Mouse (Mus musculus) kidney, postnatal 0 days (tissue): Measurements from ENCODE around the gene Gm5447. TPM values are rescaled to one million over a fixed set of nuclear protein-coding genes. Genes with fewer than 3 reads are reported as not detected.
A peak's percentile ranks its signal among the peaks of the same experiment; 100 is the strongest.

ENCODE experiments used
- ATAC-seq: fragments of 200-750 bp; cut with Nextera tagmentation; replicated peaks from 2 replicates; pipeline ENCODE4 v1.8.0; 2017; ENCODE audit warnings: low read depth, moderate number of reproducible peaks, moderate TSS enrichment, moderate library complexity; ENCODE audit not compliant: low FRiP score
- DNase-seq: peaks from one replicate; pipeline ENCODE4 v3.0.0-alpha.2; 2016; ENCODE audit warnings: low spot score
- H3K27ac ChIP-seq: fragments of 300-500 bp; sonication (generic); 2 replicates; pipeline ENCODE4 v1.5.1; 2014; ENCODE audit warnings: mild to moderate bottlenecking
- H3K27me3 ChIP-seq: fragments of 300-500 bp; sonication (generic); 2 replicates; pipeline ENCODE4 v1.6.1; 2014; ENCODE audit warnings: low read length, mixed read lengths; ENCODE audit not compliant: insufficient read depth
- H3K36me3 ChIP-seq: fragments of 300-500 bp; sonication (generic); 2 replicates; pipeline ENCODE4 v1.6.1; 2014; ENCODE audit warnings: low read length, mixed read lengths; ENCODE audit not compliant: insufficient read depth
- H3K4me1 ChIP-seq: fragments of 300-500 bp; sonication (generic); replicated peaks from 2 replicates; pipeline ENCODE4 v1.6.1; 2014; ENCODE audit warnings: antibody characterized with exemption, low read length, mixed read lengths; ENCODE audit not compliant: insufficient read depth
- H3K4me2 ChIP-seq: fragments of 300-500 bp; sonication (generic); 2 replicates; pipeline ENCODE4 v1.6.1; 2014; ENCODE audit warnings: mild to moderate bottlenecking, low read length, moderate library complexity, mixed read lengths
- H3K4me3 ChIP-seq: fragments of 300-500 bp; sonication (generic); replicated peaks from 2 replicates; pipeline ENCODE4 v1.5.1; 2014; ENCODE audit warnings: low read depth, low read length
- H3K9ac ChIP-seq: fragments of 300-500 bp; sonication (generic); 2 replicates; pipeline ENCODE4 v1.6.1; 2014; ENCODE audit warnings: low read depth, low read length
- H3K9me3 ChIP-seq: fragments of 300-500 bp; sonication (generic); replicated peaks from 2 replicates; pipeline ENCODE4 v1.6.1; 2016; ENCODE audit warnings: low read length, inconsistent platforms, mixed read lengths
- CTCF ChIP-seq: IDR thresholded peaks from 2 replicates; pipeline ENCODE4 v1.5.1; 2016; ENCODE audit warnings: antibody characterized with exemption, low read depth, mild to moderate bottlenecking, moderate library complexity
- WGBS: fragments of 180-500 bp; shearing (Covaris S2); extraction: QIAGEN DNeasy Blood & Tissue Kit; methylation state at CpG from one replicate; pipeline ENCODE4 v1.1.7; 2014; 5-methylcytosine and 5-hydroxymethylcytosine counted together
- polyA plus RNA-seq: library from polyadenylated mRNA; unstranded; fragments of >200 nt; fragmentation: Nextera tagmentation; extraction: Ambion mirVana; gene quantifications from 2 replicates; pipeline ENCODE4 v1.2.1, GENCODE M21; 2015

Gene Gm5447
- polyA plus RNA-seq, 1 experiment from 2014 or later: 0.11 TPM

- no peak overlapping the region for H3K4me3 ChIP-seq
- no peaks in the 10 kb centered on the region for H3K4me1 ChIP-seq
- 44% methylated on average over 4 of the region's 4 CpGs for WGBS
- no peak overlapping the region for H3K4me2 ChIP-seq
- 0 out of 2 replicates have a peak, but pooled peaks cover 3% of the 10 kb centered on the region for H3K27me3 ChIP-seq
- no peaks in the 10 kb centered on the region for H3K36me3 ChIP-seq
- no peak overlapping the region for H3K27ac ChIP-seq
- TF ChIP-seq CTCF: no peak
- ATAC-seq (no peak), DNase-seq (no peak)
- no peak overlapping the region for H3K9ac ChIP-seq
- H3K9me3 ChIP-seq: no peaks in the 10 kb centered on the region
These were observed 4.2 kb downstream of the Gm5447 start for GRCm38 (mm10) chr13:30978224-30978623.

DNA sequence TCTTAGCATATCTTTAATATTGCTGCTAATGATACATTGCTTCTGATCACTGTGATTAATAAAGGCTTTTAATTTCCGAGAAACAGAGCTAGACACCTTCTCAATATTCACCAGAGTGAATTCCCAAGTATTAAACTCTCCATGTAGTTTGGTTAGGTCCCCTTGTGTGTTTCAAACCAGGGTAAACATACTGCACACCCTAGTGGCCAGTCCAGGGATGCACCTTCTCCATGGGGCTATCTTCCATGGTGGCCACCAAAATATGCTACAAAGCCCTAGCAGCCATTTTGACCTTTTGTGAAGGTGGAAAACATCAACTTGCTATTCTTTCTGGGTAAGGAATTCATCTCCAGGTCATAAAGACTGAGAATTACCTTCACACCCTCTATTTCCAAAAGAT lies 7.7 kb downstream of the Gm5447 start:
- 0 out of 2 replicates have a peak, but pooled peaks cover 4% of the 10 kb centered on the region for H3K4me1 ChIP-seq
- WGBS: 67% methylated on average over 1 of the region's 1 CpGs
- H3K36me3 ChIP-seq: no peaks in the 10 kb centered on the region
- peak; percentile 71 for TF ChIP-seq CTCF
- DNase-seq (peak; percentile 46), ATAC-seq (no peak)
- 0 out of 2 replicates have a peak, but pooled peaks cover 3% of the 10 kb centered on the region for H3K27me3 ChIP-seq
- no peaks in the 10 kb centered on the region for H3K9me3 ChIP-seq
- H3K4me2 ChIP-seq: no peak overlapping the region
- no peak overlapping the region for H3K9ac ChIP-seq
- no peak overlapping the region for H3K4me3 ChIP-seq
- H3K27ac ChIP-seq: no peak overlapping the region

DNA sequence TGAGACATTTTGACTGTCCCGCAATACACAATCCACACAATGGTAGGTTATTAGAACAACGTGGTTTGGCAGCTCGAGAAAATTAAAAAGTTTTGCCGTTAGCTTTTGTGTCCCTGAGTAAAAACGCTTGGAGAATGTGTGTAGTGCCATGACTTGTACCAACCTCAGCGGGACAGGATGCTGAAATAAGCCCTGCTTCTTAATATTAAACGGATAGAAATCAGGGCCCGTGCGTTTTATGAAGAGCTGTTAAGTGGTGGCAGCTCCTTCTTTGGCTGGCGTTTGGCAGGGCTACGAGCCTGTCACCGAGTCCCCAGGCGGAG lies 11.2 kb downstream of the Gm5447 start:
- H3K9ac ChIP-seq: peak overlapping the region; percentile 46; the same call in 1 of the 2 replicates
- no peak for DNase-seq
- peak overlapping the region; percentile 15; the same call in 1 of the 2 replicates for H3K27ac ChIP-seq

GRCm38 (mm10) chr13:30985598-30986466 lies 11.8 kb downstream of the Gm5447 start:
- WGBS: 15% methylated on average over 27 of the region's 27 CpGs
- peak overlapping the region; percentile 46; the same call in 1 of the 2 replicates for H3K9ac ChIP-seq
- peak overlapping the region; percentile 35 for H3K4me3 ChIP-seq
- H3K27ac ChIP-seq: peak overlapping the region; percentile 15; the same call in 1 of the 2 replicates
- H3K4me2 ChIP-seq: peak overlapping the region; percentile 76
- ATAC-seq: no peak
- no peaks in the 10 kb centered on the region for H3K9me3 ChIP-seq
- H3K27me3 ChIP-seq: no peaks in the 10 kb centered on the region
- TF ChIP-seq CTCF: no peak
- H3K4me1 ChIP-seq: 0 out of 2 replicates have a peak, but pooled peaks cover 4% of the 10 kb centered on the region
- H3K36me3 ChIP-seq: no peaks in the 10 kb centered on the region
- peak; percentile 68 for DNase-seq

More for the DNA sequence above, 11.2 kb downstream of the Gm5447 start:
- ATAC-seq: no peak
- 19% methylated on average over 13 of the region's 13 CpGs for WGBS
- Histone ChIP-seq H3K36me3 (no peaks in the 10 kb centered on the region), H3K4me3 (peak overlapping the region; percentile 35), H3K9me3 (no peaks in the 10 kb centered on the region), H3K4me2 (peak overlapping the region; percentile 76), H3K27me3 (no peaks in the 10 kb centered on the region), H3K4me1 (0 out of 2 replicates have a peak, but pooled peaks cover 4% of the 10 kb centered on the region)
- TF ChIP-seq CTCF: no peak

DNA sequence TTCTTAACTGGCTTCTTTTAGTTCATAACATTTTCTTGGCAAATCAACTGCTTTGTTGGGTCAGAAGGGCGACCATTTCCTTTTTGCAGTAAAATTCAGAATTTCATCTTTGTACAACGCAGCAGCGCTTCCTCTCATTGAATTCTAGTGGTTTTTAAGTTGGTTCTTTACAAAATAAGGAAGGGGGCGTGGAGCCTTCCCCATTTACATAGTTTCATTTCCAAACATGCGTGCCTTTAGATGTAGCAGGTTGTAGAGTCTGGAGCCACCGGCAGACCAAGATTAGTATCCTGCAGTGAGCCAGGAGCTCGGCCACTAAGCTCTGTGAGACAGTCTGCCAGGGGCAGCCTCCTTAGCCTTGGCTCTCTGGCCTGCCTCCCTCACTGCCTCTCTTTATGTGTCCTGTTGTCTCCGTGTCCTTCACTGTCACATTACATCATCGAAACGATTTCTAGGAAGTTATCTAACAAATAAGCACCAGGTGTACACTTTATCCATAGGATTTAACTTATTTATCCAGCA lies 13.0 kb downstream of the Gm5447 start:
- Histone ChIP-seq H3K27me3 (no peaks in the 10 kb centered on the region), H3K36me3 (no peaks in the 10 kb centered on the region), H3K4me2 (no peak overlapping the region), H3K9ac (no peak overlapping the region), H3K9me3 (no peaks in the 10 kb centered on the region), H3K4me3 (no peak overlapping the region), H3K27ac (no peak overlapping the region), H3K4me1 (0 out of 2 replicates have a peak, but pooled peaks cover 4% of the 10 kb centered on the region)
- WGBS: 74% methylated on average over 10 of the region's 10 CpGs
- ATAC-seq: no peak
- TF ChIP-seq CTCF: no peak
- peak; percentile 14 for DNase-seq

- DNase-seq (no peak), ATAC-seq (no peak)
- H3K36me3 ChIP-seq: no peaks in the 10 kb centered on the region
- TF ChIP-seq CTCF: no peak
- no peaks in the 10 kb centered on the region for H3K27me3 ChIP-seq
- WGBS: 77% methylated on average over 2 of the region's 2 CpGs
- no peak overlapping the region for H3K9ac ChIP-seq
- no peak overlapping the region for H3K4me2 ChIP-seq
- 0 out of 2 replicates have a peak, but pooled peaks cover 4% of the 10 kb centered on the region for H3K4me1 ChIP-seq
- H3K9me3 ChIP-seq: no peaks in the 10 kb centered on the region
- no peak overlapping the region for H3K4me3 ChIP-seq
- no peak overlapping the region for H3K27ac ChIP-seq
These were observed 13.7 kb downstream of the Gm5447 start for GRCm38 (mm10) chr13:30987686-30988085.
